Mouse (Mus musculus) ovary, postnatal 10 days (tissue): ENCODE measurements at regions not wholly inside any gene's neighbourhood (a gene's known extent, or its start where the extent isn't known, plus 50 kb on each side); places are given as distances from the start of the nearest gene placed in this dataset.

ENCODE experiments used
- DNase-seq: peaks from one replicate; pipeline ENCODE4 v3.0.0; 2022; ENCODE audit warnings: low spot score

DNA sequence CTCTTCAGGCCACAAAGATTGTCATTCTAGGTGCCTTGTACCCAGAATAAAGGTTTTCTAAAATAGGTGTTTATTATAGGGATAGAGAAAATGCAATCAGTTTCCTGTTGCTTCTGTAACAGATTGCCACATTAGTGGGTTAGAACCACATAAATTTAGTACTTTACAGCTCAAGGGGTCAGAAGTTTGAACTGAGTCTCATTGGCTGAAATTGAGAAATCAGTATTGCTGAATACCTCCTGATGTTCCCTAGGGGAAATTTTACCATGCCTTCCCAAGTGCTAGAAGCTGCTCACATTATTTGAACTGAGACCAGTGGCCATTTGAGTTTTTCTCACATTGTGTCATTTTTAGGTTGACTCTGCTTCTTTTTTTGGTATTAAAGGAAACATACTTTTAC is 160.2 kb downstream of the Calcrl start:
- no peak for DNase-seq

DNA sequence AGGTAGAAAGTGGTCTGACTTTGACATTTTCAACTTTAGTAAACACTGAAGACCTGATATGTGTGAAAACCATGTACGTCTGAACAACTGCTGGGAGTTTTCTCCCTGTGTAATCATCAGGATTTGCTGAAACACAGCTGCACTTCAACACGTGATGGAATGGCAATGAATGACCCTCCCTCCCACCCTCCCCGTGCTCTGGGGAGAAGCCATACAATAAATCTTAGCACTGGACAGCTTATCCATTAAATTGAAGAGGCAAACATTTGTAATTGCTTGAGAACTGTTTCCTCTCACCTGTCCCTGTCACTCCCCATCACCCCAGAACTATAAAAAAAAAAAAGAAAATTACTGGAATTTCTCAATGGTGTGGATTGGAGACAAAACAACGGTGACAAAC is 159.1 kb downstream of the Calcrl start:
- no peak for DNase-seq

DNA sequence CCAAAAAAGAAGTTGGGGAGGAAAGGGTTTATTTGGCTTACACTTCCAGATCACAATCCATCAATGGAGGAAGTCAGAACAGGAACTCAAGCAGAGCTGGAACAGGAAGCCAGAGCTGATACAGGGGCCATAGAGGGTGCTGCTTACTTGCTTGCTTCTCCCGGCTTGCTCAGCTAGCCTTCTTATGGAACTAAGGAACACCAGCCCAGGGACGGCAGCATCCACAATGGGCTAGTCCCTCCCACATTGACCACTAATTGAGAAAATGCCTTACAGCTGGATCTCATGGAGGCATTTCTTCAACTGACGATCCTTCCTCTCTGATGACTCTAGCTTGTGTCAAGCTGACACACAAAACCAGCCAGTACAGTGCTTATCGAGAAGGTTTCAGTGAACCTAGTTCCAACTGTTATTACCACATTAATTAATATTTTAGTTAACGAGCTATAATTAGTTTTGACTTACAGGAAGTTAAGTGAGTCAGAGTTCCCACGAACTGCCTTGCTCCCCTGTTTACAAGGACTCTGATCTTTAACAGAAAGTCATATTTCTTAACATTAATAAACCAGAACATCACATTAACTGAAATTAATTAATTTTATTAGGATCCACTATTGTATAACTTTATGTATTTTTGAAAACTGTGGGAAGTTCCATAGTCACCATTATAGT is 158.2 kb downstream of the Calcrl start:
- no peak for DNase-seq

DNA sequence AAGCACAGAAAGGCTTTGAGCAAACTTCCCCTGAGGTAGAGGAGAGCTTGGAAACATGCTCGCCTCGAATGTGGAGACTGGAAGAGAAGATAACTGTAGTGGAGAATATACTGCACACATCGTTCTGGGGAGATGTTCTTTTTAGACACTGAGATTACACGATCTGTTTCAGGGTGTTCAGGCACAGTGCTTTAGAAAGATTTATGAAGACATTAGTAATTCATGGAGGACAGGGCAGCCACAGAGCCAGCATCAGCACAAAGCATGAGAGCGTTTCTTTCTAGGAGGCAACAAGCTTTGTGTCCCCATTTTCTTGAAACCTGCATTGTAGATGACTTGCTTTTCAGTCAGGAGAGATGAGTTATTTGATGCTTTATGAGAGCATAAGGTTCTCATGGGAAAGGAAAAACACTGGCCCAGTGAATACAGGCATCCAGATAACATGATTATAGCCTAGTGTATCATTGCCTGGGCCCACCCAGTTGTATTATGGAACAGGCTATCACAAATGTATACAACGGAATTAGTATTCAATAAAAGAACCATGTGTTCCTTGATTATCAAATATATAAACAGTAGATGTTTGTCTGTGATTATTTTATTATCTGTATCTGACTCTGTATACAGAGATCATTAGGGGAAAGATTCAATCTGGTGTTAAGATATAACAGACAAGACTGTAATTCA is 151.0 kb downstream of the Calcrl start:
- DNase-seq, result no peak

DNA sequence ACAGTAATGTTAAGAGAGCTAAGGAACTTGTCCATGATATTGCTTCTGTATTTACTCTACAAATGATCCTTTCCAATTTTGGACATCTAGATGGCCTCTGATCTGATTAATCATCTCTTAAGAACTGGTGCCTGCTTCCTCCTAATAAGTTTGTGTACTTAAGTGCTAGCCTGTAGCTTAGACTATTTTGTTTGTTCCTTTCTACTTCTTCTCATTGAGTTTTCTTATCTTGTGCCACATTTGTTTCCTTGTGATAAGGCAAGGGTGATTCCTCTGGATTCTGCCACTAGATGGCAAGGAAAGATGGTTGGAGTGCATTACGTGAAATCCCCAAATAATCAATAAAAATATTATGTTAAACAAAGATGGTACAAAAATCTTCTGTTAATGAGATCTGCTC is 148.0 kb downstream of the Calcrl start:
- DNase-seq, result no peak
